Mouse (Mus musculus) megakaryocyte, adult 5-6 weeks (primary cell): ENCODE results near the gene Paqr8. TPM values are rescaled to one million over a fixed set of nuclear protein-coding genes. Genes with fewer than 3 reads are reported as not detected.
A peak's percentile ranks its signal among the peaks of the same experiment; 100 is the strongest.

ENCODE experiments used
- ATAC-seq: 2 replicates; pipeline ENCODE4 v1.8.0; 2016; ENCODE audit warnings: mild to moderate bottlenecking, inconsistent platforms; ENCODE audit not compliant: poor library complexity, severe bottlenecking
- total RNA-seq, 2 experiments: library from RNA; stranded (forward) in 1 of 2; stranded (reverse) in 1 of 2; fragments of 153-499, 151-499 nt in 1 of 2; fragments of 221-1000, 200-1000 nt in 1 of 2; gene quantifications; 2 replicates each; pipeline versions ENCODE4 v1.2.3 to v1.2.4; 2015 to 2017

Paqr8 gene
- total RNA-seq, 2 experiments from 2014 or later, result 0.71 to 0.84 TPM

DNA sequence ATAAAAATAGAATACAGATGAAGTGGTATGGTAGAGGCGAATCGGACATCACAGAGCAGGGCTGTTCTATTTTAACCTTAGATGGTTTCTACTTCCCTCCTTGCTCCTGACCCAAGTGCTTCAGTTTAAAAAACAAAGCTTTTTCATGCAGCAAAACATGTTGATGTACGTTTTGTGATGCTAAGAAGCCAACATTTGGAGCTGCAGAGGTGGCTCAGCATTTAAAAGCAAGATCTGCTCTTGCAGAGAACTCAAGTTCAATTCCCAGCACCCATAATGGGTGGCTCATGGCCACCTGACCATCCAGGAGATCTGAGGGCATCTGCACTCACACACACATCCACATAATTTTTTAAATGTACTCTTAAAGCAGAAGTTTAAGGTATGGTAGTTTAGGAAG, 64.5 kb downstream of the Paqr8 start:
- no peak for ATAC-seq

DNA sequence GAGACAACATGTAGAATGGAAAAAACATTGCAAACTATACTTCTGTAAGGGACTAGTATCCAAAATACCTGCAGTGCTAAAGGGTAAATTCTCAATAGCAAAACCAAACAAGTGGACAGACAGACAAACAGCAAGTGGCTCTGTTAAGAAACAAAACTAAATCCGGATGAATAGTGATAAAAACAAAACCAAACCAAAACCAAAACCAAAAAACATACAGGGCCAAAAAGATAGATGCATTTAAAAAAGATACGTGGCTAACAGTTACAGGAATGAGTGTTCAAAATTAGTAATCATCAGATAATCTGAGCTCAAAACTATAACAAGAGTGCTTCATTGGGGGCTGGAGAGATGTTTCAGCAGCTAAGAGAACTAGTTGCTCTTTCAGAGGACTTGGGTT, 79.2 kb downstream of the Paqr8 start:
- no peak for ATAC-seq

DNA sequence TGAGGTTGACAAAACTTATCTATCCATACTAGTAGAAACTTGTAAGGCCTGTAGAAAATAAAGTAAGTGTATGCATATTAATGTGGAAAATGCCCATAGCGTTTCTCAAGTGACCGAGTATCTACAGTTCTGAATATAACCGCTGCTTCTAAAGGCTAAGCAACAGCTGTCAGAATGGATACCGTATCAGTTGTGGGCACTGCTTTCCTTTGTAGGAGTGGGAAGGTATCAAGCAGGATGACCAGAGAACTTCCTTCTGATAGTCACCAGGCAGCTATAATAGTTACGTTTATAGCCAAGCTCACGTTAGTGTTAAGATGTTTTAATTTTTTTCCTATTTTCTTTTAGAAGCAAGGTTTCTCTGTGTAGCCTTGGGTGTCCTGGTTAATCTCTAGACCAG, 83.0 kb downstream of the Paqr8 start:
- no peak for ATAC-seq

DNA sequence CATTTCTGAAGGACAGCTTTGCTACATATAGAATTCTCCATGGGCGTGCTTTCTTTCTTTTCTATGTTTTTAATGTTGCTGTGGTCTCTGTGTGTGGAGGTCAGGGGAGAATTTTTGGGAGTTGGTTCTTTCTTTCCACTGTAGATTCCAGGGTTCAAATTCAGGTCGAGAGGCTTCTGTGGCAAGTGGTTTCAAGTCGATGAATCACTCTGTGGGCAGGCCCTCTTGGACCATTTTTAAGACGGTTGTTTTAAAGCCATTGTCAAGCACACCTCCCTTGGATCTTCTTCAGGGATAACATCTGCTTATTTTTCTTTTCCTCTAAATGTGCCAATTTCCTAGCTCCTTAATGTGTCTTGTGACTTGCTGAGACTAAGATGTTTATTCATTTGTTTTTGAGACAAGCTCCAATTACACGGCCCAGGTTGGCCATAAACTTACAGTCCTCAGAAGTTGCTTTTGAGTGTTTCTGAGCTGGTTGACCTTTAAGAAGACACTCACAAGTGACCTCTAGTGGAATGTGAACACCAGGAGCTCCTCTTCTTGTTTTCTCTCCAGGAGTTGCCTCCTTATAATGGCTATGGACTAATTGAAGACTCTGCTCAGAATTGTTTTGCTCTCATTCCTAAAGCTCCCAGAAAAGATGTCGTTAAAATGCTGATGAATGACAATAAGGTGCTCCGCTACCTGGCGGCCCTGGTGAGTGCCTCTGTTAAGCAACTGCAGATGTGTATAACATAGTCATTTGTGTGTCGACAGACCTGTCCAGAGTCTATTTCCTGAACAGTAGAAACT, 84.1 kb downstream of the Paqr8 start:
- ATAC-seq, result no peak

DNA sequence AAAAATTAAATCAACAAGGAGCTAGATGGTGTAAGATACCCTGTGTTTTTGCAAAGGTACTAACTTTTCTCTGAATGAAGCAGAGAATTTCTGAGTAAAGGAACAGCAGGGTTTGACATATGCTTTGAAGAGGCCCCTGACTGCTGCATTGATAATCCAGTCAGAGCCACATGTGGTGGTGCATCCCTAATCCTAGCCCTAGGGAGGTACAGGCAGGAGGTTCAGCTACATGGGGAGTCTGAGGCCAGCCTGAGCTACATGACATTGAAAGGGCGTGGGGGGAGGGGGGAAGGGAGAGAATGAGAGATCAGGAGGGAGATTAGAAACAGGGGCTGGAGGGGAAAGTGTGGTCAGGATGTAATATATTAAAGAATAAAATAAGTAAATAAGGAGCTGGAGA, 90.1 kb downstream of the Paqr8 start:
- no peak for ATAC-seq

DNA sequence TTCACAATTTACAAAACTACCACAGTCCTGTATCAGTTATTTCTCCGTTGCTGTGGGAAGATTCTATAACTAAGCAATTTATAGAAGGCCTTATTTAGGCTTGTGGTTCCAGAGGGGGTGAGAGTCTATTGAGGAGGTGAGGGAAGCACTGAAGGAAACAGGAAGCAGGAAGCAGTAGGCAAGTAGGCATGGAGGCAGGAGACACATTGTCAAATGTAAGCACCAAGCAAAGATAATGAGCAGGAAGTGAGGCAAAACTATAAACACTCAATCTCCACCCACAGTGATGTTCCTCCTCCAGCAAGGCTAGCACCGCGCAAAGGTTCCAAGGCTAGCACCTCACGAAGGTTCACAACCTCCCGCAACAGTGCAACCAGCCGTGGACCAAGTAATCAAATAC, 91.4 kb downstream of the Paqr8 start:
- ATAC-seq, result no peak

GRCm38 (mm10) chr1:20984103-20984502, 93.7 kb downstream of the Paqr8 start:
- ATAC-seq, result no peak

GRCm38 (mm10) chr1:20984582-20984981, 94.2 kb downstream of the Paqr8 start:
- ATAC-seq, result no peak

- ATAC-seq, result peak; percentile 56
Observed at GRCm38 (mm10) chr1:20986378-20987056, 96.1 kb downstream of the Paqr8 start.

Other genes starting within 250 kb of the Paqr8 start
- gene Il17a, start 159.7 kb upstream of the Paqr8 start, total RNA-seq (2015), result not detected in 2 replicates
- not detected in 2 replicates for gene Il17a, start 159.7 kb upstream of the Paqr8 start, total RNA-seq (2017)
- 0.40 and 1.8 TPM in 2 replicates for gene Il17f, start 100.0 kb upstream of the Paqr8 start, total RNA-seq (2015)
- not detected in 2 replicates for gene Il17f, start 100.0 kb upstream of the Paqr8 start, total RNA-seq (2017)
- 317 and 364 TPM in 2 replicates for gene Mcm3, start 70.3 kb upstream of the Paqr8 start, total RNA-seq (2015)
- 152 and 156 TPM in 2 replicates for gene Mcm3, start 70.3 kb upstream of the Paqr8 start, total RNA-seq (2017)
- gene Efhc1, start 61.0 kb downstream of the Paqr8 start, total RNA-seq (2015), result 0.21 and 0.85 TPM in 2 replicates
- not detected in 2 replicates for gene Efhc1, start 61.0 kb downstream of the Paqr8 start, total RNA-seq (2017)
- 13.7 and 16.3 TPM in 2 replicates for gene Tram2, start 188.6 kb downstream of the Paqr8 start, total RNA-seq (2015)
- 2.2 and 3.0 TPM in 2 replicates for gene Tram2, start 188.6 kb downstream of the Paqr8 start, total RNA-seq (2017)